Mouse (Mus musculus): ENCODE data around the gene Lrrfip2. TPM values are rescaled to one million over a fixed set of nuclear protein-coding genes. Genes with fewer than 3 reads are reported as not detected.

Gene Lrrfip2
- total and polyA plus RNA-seq, 2 experiments, result 9.7 to 37.8 TPM

- 83% methylated on average over 3 of the region's 3 CpGs for WGBS
- H3K4me3 ChIP-seq (ENCODE audit: insufficient read depth, low read depth, low read length), result no peak overlapping the region
- DNase-seq (ENCODE audit: extremely low read depth, low read depth, low spot score), result no peak
- no peak overlapping the region for H3K27ac ChIP-seq (replicated peaks; ENCODE audit: insufficient read depth, low read depth, low read length)
- H3K9ac ChIP-seq (ENCODE audit: low read depth, low read length), result no peak overlapping the region
- H3K79me2 ChIP-seq (ENCODE audit: control insufficient read depth, insufficient read depth, low read length), result no peaks in the 10 kb centered on the region
- H3K27me3 ChIP-seq (ENCODE audit: control insufficient read depth, insufficient read depth, low read length), result no peaks in the 10 kb centered on the region
- H3K36me3 ChIP-seq (ENCODE audit: control insufficient read depth, insufficient read depth, low read length), result peaks cover 25% of the 10 kb centered on the region
- no peak for TF ChIP-seq CTCF (IDR thresholded peaks at IDR 0.05; ENCODE audit: low read depth, low read length)
- no peak for TF ChIP-seq POLR2A (IDR thresholded peaks at IDR 0.05; ENCODE audit: extremely low read depth, insufficient read depth, low read length)
- H3K4me1 ChIP-seq (ENCODE audit: control insufficient read depth, insufficient read depth, low read length), result peaks cover 22% of the 10 kb centered on the region
These were observed 90.3 kb downstream of the Lrrfip2 start for GRCm38 (mm10) chr9:111207683-111208082.

DNA sequence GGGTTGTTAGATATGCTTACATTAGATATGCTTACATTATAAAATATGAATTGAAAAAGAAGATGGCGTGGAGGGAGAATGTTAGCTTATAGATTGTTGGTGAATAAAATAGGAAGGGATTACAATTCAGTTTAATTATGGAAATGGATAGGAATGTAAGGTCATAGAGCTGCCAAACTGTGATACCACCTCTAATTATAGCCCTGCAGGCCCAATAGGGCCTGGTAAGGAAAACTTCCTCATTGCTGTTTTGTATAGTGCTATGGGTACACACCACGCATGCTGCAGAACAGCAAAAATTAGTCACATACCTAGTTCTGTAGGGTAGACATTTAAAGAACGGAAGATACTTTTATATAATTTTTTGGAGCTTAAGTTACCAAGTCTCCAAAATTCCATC, 90.8 kb downstream of the Lrrfip2 start:
- DNase-seq (ENCODE audit: extremely low read depth, low read depth, low spot score), result no peak
- Histone ChIP-seq H3K27me3 (ENCODE audit: control insufficient read depth, insufficient read depth, low read length) (no peaks in the 10 kb centered on the region), H3K27ac (replicated peaks; ENCODE audit: insufficient read depth, low read depth, low read length) (no peak overlapping the region), H3K4me3 (ENCODE audit: insufficient read depth, low read depth, low read length) (no peak overlapping the region), H3K79me2 (ENCODE audit: control insufficient read depth, insufficient read depth, low read length) (no peaks in the 10 kb centered on the region), H3K9ac (ENCODE audit: low read depth, low read length) (no peak overlapping the region), H3K36me3 (ENCODE audit: control insufficient read depth, insufficient read depth, low read length) (peaks cover 23% of the 10 kb centered on the region), H3K4me1 (ENCODE audit: control insufficient read depth, insufficient read depth, low read length) (peaks cover 22% of the 10 kb centered on the region)
- WGBS, result 99% methylated on average over 3 of the region's 3 CpGs
- no peak for TF ChIP-seq CTCF (IDR thresholded peaks at IDR 0.05; ENCODE audit: low read depth, low read length)

DNA sequence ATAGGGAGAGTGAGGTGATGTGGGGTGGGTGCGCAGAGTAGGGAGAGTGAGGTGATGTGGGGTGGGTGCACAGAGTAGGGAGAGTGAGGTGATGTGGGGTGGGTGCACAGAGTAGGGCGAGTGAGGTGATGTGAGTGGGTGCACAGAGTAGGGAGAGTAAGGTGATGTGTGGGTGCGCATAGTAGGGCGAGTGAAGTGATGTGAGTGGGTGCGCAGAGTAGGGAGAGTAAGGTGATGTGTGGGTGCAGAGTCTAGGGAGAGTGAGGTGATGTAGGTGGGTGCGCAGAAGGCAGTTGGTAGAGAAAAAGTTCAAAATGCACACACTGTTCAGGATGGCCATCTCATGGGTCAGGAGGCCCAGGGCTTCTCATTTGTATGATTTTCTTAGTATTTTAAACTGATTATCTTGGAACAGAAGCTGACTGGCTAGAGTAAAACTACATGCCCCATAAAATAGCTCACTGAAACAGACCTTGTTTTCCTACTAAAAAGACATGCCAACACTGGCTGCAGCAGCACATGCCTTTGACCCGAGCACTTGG, 91.8 kb downstream of the Lrrfip2 start:
- Histone ChIP-seq H3K9ac (ENCODE audit: low read depth, low read length) (no peak overlapping the region), H3K27ac (replicated peaks; ENCODE audit: insufficient read depth, low read depth, low read length) (no peak overlapping the region), H3K36me3 (ENCODE audit: control insufficient read depth, insufficient read depth, low read length) (peaks cover 20% of the 10 kb centered on the region), H3K4me3 (ENCODE audit: insufficient read depth, low read depth, low read length) (no peak overlapping the region), H3K79me2 (ENCODE audit: control insufficient read depth, insufficient read depth, low read length) (no peaks in the 10 kb centered on the region), H3K27me3 (ENCODE audit: control insufficient read depth, insufficient read depth, low read length) (no peaks in the 10 kb centered on the region), H3K4me1 (ENCODE audit: control insufficient read depth, insufficient read depth, low read length) (peaks cover 22% of the 10 kb centered on the region)
- TF ChIP-seq POLR2A (IDR thresholded peaks at IDR 0.05; ENCODE audit: extremely low read depth, insufficient read depth, low read length) (no peak), CTCF (IDR thresholded peaks at IDR 0.05; ENCODE audit: low read depth, low read length) (no peak)
- peak; percentile 54 for DNase-seq (ENCODE audit: extremely low read depth, low read depth, low spot score)
- 87% methylated on average over 7 of the region's 7 CpGs for WGBS

DNA sequence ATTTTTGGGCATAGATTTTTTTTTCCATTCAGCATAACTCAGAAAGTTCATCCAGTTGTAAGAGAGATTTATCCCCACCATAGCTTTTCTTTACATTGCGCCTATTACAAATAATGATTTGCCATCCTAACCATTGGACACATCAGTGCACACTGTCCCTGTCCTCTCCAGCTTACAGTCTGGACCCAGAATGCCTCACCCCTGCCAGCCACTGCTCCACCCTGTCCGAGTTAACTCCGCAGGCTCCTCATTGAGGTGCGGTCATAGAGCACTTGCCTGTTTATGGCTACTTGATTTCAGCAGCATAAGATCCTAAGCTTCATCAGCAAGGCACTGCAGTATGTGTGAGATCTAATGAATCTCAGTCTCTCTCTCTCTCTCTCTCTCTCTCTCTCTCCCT, 93.0 kb downstream of the Lrrfip2 start:
- H3K9ac ChIP-seq (ENCODE audit: low read depth, low read length), result no peak overlapping the region
- H3K79me2 ChIP-seq (ENCODE audit: control insufficient read depth, insufficient read depth, low read length), result no peaks in the 10 kb centered on the region
- WGBS, result 88% methylated on average over 4 of the region's 4 CpGs
- peaks cover 22% of the 10 kb centered on the region for H3K4me1 ChIP-seq (ENCODE audit: control insufficient read depth, insufficient read depth, low read length)
- H3K4me3 ChIP-seq (ENCODE audit: insufficient read depth, low read depth, low read length), result no peak overlapping the region
- H3K36me3 ChIP-seq (ENCODE audit: control insufficient read depth, insufficient read depth, low read length), result peaks cover 24% of the 10 kb centered on the region
- H3K27ac ChIP-seq (replicated peaks; ENCODE audit: insufficient read depth, low read depth, low read length), result no peak overlapping the region
- DNase-seq (ENCODE audit: extremely low read depth, low read depth, low spot score), result peak; percentile 18
- TF ChIP-seq CTCF (IDR thresholded peaks at IDR 0.05; ENCODE audit: low read depth, low read length), result no peak
- TF ChIP-seq POLR2A (IDR thresholded peaks at IDR 0.05; ENCODE audit: extremely low read depth, insufficient read depth, low read length), result no peak
- H3K27me3 ChIP-seq (ENCODE audit: control insufficient read depth, insufficient read depth, low read length), result no peaks in the 10 kb centered on the region

- H3K79me2 ChIP-seq (ENCODE audit: control insufficient read depth, insufficient read depth, low read length), result no peaks in the 10 kb centered on the region
- peak; percentile 89 for DNase-seq (ENCODE audit: extremely low read depth, low read depth, low spot score)
- H3K9ac ChIP-seq (ENCODE audit: low read depth, low read length), result no peak overlapping the region
- peaks cover 22% of the 10 kb centered on the region for H3K4me1 ChIP-seq (ENCODE audit: control insufficient read depth, insufficient read depth, low read length)
- H3K36me3 ChIP-seq (ENCODE audit: control insufficient read depth, insufficient read depth, low read length), result peaks cover 24% of the 10 kb centered on the region
- H3K27ac ChIP-seq (replicated peaks; ENCODE audit: insufficient read depth, low read depth, low read length), result peak overlapping the region; percentile 65
- TF ChIP-seq CTCF (IDR thresholded peaks at IDR 0.05; ENCODE audit: low read depth, low read length), result no peak
- TF ChIP-seq POLR2A (IDR thresholded peaks at IDR 0.05; ENCODE audit: extremely low read depth, insufficient read depth, low read length), result no peak
- H3K4me3 ChIP-seq (ENCODE audit: insufficient read depth, low read depth, low read length), result no peak overlapping the region
- H3K27me3 ChIP-seq (ENCODE audit: control insufficient read depth, insufficient read depth, low read length), result no peaks in the 10 kb centered on the region
- 31% methylated on average over 10 of the region's 10 CpGs for WGBS
These were observed 94.0 kb downstream of the Lrrfip2 start for GRCm38 (mm10) chr9:111211122-111212041.

DNA sequence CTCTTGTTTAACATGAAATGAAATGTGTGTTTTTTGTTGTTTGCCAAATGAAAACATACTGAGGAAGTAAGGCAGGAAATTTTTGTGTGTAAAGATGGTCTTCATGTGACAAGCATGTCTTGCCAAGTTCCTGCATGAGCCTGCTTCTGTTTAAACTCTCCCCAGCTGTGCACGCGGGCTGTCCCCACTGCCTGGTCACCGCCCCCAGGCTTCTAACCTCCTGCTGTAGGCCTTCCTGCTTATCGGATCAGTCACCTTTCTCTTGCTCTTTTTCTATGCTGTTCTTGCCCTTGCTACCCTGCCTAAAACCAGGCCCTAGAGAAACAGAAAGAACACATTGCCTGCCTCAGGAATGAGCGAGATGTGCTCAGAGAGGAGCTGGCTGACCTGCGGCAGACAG, 96.1 kb downstream of the Lrrfip2 start:
- H3K36me3 ChIP-seq (ENCODE audit: control insufficient read depth, insufficient read depth, low read length), result peaks cover 24% of the 10 kb centered on the region
- peak; percentile 24 for DNase-seq (ENCODE audit: extremely low read depth, low read depth, low spot score)
- no peaks in the 10 kb centered on the region for H3K27me3 ChIP-seq (ENCODE audit: control insufficient read depth, insufficient read depth, low read length)
- WGBS, result 46% methylated on average over 6 of the region's 6 CpGs
- no peaks in the 10 kb centered on the region for H3K79me2 ChIP-seq (ENCODE audit: control insufficient read depth, insufficient read depth, low read length)
- no peak overlapping the region for H3K27ac ChIP-seq (replicated peaks; ENCODE audit: insufficient read depth, low read depth, low read length)
- peaks cover 22% of the 10 kb centered on the region for H3K4me1 ChIP-seq (ENCODE audit: control insufficient read depth, insufficient read depth, low read length)
- no peak overlapping the region for H3K4me3 ChIP-seq (ENCODE audit: insufficient read depth, low read depth, low read length)
- TF ChIP-seq CTCF (IDR thresholded peaks at IDR 0.05; ENCODE audit: low read depth, low read length), result no peak
- TF ChIP-seq POLR2A (IDR thresholded peaks at IDR 0.05; ENCODE audit: extremely low read depth, insufficient read depth, low read length), result no peak
- H3K9ac ChIP-seq (ENCODE audit: low read depth, low read length), result no peak overlapping the region

Measured in liver, adult 2 months (tissue).